Mouse (Mus musculus): Measurements from ENCODE around the gene Ccdc43. TPM values are rescaled to one million over a fixed set of nuclear protein-coding genes. Genes with fewer than 3 reads are reported as not detected.
"Not testable (repeated sequence)": the region's sequence is repeated elsewhere in the genome, so short reads cannot be mapped to it uniquely, and the experiment has no call there.

Ccdc43 gene
- 10 to 100 TPM; 67.5 to 70.1 TPM for total RNA-seq (2021)
- long read RNA-seq, experiment 1, transcript Ccdc43-201 (5 exons, 2,366 nt) = major isoform, 66 of 96 reads
- long read RNA-seq, experiment 1, transcript Ccdc43-204 (4 exons, 989 nt) = minor isoform, 13 of 96 reads
- long read RNA-seq, experiment 1, partial matches to known transcripts = 2 of 96 reads
- long read RNA-seq, experiment 1, other reads (novel, unspliced or antisense) = 14 of 96 reads
- long read RNA-seq, experiment 2, transcript Ccdc43-204 (4 exons, 989 nt) = minor isoform, 13 of 128 reads
- long read RNA-seq, experiment 2, transcript Ccdc43-201 (5 exons, 2,366 nt) = major isoform, 103 of 128 reads
- long read RNA-seq, experiment 2, partial matches to known transcripts = 0 of 128 reads
- long read RNA-seq, experiment 2, other reads (novel, unspliced or antisense) = 11 of 128 reads

GRCm38 (mm10) chr11:102697338-102698017 lies at the start of gene Ccdc43:
Gene Ccdc43, minus strand, starts transcription at chr11:102697782.
- peak; percentile 83 to 87 for DNase-seq
- intact Hi-C loops (cut with DNase I) = no loop called here

- no peak for DNase-seq
- intact Hi-C loops (cut with DNase I) = no loop called here
Measured at GRCm38 (mm10) chr11:102744746-102745145, 47.2 kb upstream of the Ccdc43 start.

- no peak for DNase-seq
- intact Hi-C loops (cut with DNase I) = no loop called here
Measured at GRCm38 (mm10) chr11:102742843-102743242, 45.3 kb upstream of the Ccdc43 start.

- intact Hi-C loops (cut with DNase I) = no loop called here
- no peak for DNase-seq
Measured at GRCm38 (mm10) chr11:102742066-102742465, 44.5 kb upstream of the Ccdc43 start.

GRCm38 (mm10) chr11:102741129-102741950 lies 43.8 kb upstream of the Ccdc43 start:
- intact Hi-C loops (cut with DNase I) = no loop called here
- peak in 1 of 2 experiments; percentile 19 for DNase-seq

- DNase-seq = no peak
- intact Hi-C loops (cut with DNase I) = no loop called here
Measured at GRCm38 (mm10) chr11:102740634-102741033, 43.1 kb upstream of the Ccdc43 start.

- intact Hi-C loops (cut with DNase I) = no loop called here
- no peak for DNase-seq
Measured at GRCm38 (mm10) chr11:102739278-102739966, 41.8 kb upstream of the Ccdc43 start.

GRCm38 (mm10) chr11:102738046-102738445 lies 40.5 kb upstream of the Ccdc43 start:
- intact Hi-C loops (cut with DNase I) = no loop called here
- DNase-seq = no peak

- intact Hi-C loops (cut with DNase I) = no loop called here
Measured at GRCm38 (mm10) chr11:102734961-102735360, 37.4 kb upstream of the Ccdc43 start.

GRCm38 (mm10) chr11:102733146-102733545 lies 35.6 kb upstream of the Ccdc43 start:
- no peak for DNase-seq
- intact Hi-C loops (cut with DNase I) = no loop called here

More at GRCm38 (mm10) chr11:102734961-102735360, 37.4 kb upstream of the Ccdc43 start:
- no peak for DNase-seq

- intact Hi-C loops (cut with DNase I) = no loop called here
- DNase-seq = no peak
Measured at GRCm38 (mm10) chr11:102731366-102731765, 33.8 kb upstream of the Ccdc43 start.

- no peak for DNase-seq
- intact Hi-C loops (cut with DNase I) = no loop called here
Measured at GRCm38 (mm10) chr11:102729835-102730234, 32.3 kb upstream of the Ccdc43 start.

- peak in 1 of 2 experiments; percentile 25 for DNase-seq
- intact Hi-C loops (cut with DNase I) = no loop called here
Measured at GRCm38 (mm10) chr11:102728614-102729013, 31.0 kb upstream of the Ccdc43 start.

- intact Hi-C loops (cut with DNase I) = no loop called here
- no peak for DNase-seq
Measured at GRCm38 (mm10) chr11:102725574-102725973, 28.0 kb upstream of the Ccdc43 start.

GRCm38 (mm10) chr11:102716135-102716534 lies 18.6 kb upstream of the Ccdc43 start:
- intact Hi-C loops (cut with DNase I) = no loop called here
- DNase-seq = no peak

- DNase-seq; intact Hi-C loops (cut with DNase I): not testable (repeated sequence)
Measured at GRCm38 (mm10) chr11:102714578-102714977, 17.0 kb upstream of the Ccdc43 start.

- intact Hi-C loops (cut with DNase I) = no loop called here
- no peak for DNase-seq
Measured at GRCm38 (mm10) chr11:102712411-102712810, 14.8 kb upstream of the Ccdc43 start.

- intact Hi-C loops (cut with DNase I); DNase-seq: not testable (repeated sequence)
Measured at GRCm38 (mm10) chr11:102702206-102702605, 4.6 kb upstream of the Ccdc43 start.

- DNase-seq = no peak
- intact Hi-C loops (cut with DNase I) = no loop called here
Measured at GRCm38 (mm10) chr11:102698018-102698476, 465 bp upstream of the Ccdc43 start.

- no peak for DNase-seq
- intact Hi-C loops (cut with DNase I) = no loop called here
Measured at GRCm38 (mm10) chr11:102695289-102695688, 2.3 kb downstream of the Ccdc43 start.

All from gastrocnemius, postnatal 36 days (tissue).